Mouse (Mus musculus) layer of hippocampus, postnatal 25 days (tissue): ENCODE results near the gene Nanos3. TPM values are rescaled to one million over a fixed set of nuclear protein-coding genes. Genes with fewer than 3 reads are reported as not detected.

Source experiments
- DNase-seq, 2 experiments: peaks; one replicate each; pipeline ENCODE4 v3.0.0; 2022; ENCODE audit warnings: mixed read lengths in 2 of 2, low spot score in 1 of 2; ENCODE audit errors: extremely low spot score in 1 of 2
- total RNA-seq, 2 experiments: library from RNA; stranded (reverse); gene quantifications; 2 replicates each; pipeline ENCODE4 v1.2.3; 2021

The Nanos3 gene
- total RNA-seq, 2 experiments from 2014 or later: 2.6 to 3.0 TPM

DNA sequence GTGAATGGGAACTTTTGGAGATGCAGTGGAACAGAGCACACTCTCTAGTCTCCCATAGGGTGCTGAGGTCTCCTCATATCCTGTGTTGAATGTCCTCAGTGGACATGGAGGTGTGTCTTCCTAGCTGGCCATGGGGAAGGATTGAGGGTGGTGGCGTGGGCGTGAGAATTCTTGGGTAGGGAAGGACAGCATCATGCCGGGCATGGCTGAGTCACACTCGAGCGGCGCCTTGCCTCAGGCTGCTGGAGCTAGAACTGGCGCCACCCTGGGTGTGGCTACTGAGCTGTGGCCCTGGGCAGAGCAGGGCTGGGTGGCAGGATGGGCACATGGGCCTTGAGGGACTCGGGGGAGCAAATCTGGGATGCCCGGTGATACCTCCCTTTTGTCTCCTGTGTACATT lies 17.4 kb upstream of the Nanos3 start:
- DNase-seq: no peak

DNA sequence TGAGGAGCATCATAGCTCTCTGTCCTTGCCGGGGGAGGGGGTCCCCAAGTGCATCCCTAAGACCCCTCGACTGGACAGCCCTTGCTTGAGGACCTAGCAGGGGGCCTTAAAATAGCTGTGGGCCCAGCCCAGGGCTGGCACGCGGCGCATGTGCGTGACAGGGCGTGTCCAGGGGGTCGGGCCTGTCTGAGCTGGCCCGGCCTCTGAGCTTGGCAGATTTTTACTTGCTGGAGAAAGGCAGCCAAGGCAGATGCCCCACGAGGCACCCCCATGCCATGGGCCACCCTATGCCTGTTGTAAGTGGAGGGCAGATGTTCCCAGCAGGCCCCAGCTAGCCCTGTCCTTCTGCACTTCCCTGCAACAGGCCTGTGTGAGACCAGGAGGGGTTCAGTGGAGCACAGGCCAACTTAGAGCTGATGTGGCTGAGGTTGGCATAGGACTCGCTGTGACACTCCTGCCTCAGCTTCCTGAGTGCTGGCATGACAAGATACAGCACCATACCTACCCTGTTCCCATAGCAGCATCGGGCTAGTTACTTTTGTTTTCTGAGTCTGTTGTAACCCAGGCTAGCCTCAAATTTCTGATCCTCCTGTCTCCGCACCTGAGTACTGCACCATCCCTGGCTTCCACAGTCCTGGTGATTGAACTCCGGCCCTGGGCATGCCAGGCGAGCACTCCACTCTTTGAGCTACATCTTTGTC lies 16.7 kb upstream of the Nanos3 start:
- DNase-seq: no peak

DNA sequence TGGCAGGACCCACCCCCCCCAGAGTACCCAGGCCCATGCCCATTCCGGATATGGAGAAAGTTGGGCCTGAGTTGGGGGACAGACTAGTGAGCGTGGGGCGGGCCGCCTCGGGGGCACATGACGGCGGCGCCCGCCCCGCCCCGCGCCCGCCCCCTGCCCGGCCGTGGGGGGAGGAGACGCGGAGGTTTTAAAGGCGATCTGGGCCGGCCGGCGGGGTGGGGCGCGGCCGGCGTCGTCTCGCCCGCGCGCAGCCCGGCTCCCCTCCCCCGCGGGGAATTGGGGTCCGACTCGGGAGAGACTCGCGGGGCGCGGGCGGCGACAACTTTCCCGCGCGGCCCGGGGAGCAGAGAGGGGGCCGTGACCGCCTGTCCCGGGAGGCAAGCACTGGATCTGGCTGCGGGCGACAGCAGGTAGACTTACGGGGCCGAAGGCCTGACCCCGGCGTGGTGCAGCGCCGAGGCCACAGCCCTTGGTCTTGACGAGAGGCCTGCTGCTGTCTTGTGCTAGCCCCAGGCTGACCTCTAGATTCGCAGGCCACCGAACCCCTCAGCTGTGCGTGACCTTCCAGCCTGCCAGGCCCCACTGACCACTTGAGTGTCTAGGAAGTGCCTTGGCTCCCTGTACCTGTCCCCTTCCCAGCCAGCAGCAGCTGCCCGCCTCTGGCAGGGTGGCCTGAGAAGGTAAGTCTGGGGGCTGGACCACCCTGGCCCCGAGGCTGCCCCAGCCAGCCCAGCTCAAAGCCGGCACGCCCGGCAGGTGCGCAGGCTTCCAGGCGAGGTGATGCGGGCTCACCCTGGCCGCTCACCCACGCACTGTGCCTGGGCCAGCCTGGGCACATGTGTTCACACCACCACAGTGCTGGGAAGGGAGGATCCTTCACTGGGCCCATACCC lies 15.9 kb upstream of the Nanos3 start:
- DNase-seq: no peak

DNA sequence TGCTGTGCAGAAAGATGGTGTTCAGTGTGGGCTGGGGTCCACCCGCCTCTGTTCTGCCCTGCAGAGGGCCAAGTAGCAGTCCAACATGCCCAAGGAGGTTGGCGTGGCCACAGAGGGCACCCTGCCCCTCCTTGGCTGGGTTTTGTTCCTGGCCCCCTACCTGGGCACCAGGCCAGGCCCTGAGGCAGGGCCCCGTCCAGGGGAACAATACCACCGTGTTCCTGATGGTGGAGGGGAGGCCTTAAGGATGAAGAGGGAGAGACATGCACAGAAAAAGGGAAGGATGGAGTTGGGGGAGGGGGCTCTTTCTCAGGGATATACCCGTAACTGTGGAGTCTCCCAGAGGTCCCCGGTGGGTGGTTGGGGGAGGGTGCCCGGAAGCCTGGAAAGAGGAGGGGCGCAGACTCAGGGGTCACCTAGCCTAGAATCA lies 15.1 kb upstream of the Nanos3 start:
- no peak for DNase-seq

DNA sequence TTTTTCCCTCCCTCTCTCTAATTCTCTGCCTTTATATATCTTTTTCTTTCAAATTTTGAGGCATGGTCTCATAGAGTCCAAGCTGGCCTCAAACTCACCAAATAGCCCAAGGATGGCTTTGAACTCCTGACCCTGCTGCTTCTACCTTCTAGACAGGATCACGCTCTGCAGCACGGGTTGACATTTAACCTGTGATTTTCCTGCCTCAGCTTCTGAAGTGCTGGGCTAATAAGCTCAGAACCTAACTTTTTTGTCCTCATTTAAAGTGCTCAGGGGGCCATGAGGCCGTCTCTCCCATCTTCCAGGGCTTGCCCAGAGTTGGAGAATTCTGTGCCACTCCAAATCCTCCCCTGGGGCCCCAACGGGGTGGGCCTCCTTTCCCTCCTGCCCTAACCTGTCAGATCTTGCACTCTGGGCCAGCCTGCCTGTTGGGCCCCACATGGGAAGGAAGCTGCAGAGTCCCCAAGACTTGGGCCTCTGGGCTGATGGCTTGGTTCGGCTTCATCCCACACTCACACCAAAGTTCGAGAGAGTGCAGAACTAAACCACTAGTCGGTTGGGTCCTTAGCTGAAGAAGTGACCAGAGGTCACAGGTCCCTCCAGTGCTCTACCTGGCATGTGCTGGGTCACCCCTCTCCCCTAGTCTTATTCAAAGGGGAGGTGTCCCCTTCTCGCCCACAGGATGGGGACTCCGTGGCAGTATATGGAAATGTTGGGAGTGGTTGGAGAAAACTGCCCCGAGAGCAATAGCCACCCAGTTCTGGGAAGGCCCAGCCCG lies 14.5 kb upstream of the Nanos3 start:
- no peak for DNase-seq

DNA sequence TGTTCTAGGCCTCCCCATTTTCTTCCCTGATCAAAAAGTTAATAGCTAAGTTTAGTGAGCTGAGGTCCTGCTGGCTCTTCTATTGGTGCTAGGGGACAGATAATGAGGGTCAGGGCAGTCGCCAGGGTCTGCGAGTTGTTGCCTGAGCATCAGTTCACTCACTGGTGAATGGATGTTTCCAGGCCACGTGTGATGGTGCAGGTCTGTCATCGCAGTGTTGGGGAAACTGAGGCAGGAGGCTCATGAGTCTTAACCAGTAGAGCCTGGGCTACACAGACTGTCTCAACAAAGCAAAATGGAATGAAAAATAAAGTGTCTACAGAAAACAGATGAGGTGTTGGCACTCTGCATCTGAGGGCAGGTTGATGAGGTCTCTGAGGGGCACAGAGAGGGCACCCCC lies 13.9 kb upstream of the Nanos3 start:
- no peak for DNase-seq

DNA sequence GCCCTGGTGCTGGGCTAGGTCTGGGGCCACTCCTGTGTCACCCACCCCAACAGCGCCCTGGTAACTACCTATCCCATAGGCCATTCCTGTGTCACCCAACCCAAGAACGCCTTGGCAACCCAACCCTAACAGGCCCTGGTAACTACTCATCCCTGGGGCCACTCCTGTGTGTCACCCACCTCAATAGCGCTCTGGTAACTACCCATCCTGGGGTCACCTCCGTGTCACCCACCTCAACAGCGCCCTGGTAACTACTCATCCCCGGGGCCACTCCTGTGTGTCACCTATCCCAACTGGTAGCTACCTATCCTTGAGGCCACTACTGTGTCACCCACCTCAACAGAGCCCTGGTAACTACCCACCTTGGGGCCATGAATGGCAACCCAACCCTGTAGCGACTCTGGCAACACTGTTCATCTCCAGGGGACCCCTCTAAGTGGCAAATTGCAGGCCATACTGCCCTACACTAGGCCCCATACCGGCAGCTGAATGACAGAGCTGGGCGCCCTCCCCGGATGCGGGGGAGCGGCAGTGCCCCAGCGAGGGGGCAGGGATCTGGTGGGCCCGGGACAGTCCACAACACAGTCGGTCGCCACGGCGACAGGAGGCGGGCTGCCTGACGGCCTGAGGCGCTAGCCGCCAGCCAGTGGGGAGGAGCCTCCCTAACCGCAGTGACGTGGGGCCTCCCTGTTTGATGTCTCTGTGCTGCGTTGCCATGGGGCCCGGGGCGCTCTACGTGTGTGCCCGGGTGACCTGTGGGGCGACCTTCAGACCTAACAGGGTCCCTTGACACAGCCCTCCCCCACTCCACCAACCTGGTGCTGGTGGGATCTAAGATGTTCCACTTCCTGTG lies 13.1 kb upstream of the Nanos3 start:
- peak in 1 of 2 experiments; percentile 62 for DNase-seq

DNA sequence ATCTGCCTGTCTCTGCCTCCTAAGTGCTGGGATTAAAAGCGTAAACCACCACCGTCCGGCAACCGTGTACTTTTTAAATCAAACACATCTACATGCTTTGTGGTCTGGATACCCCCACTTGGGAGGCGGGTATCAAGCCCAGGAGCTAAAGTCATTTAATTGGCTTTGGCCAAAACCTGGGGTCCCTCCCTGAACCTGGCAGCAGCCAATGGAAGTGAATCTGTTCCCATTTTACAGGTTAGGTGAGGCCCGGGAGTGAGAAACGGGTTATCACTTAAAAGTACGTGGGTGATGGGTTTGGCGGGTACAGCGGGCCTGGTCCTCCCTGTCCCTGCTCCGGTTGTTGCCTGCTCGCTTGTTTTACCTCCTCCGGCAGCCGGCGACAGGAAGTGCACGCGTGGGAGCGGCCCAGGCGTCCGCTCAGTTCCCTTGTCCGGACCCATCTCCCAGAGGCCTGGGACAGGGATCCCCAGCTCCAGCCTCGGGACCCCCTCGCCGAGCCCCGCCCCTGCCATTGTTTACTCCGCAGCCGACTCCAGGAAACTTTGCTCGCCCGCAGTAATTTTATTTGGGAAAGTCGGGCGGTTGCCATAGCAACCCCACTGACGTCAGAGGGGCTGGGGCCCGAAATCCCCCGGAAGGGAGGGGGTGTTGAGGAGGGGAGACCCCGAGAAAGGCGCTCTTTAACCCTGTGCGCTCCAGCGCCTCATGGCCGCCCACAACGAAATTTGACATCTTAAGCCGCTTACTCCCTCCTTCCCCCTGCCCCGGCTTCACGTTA lies 12.3 kb upstream of the Nanos3 start:
- peak; percentile 65 to 70 for DNase-seq

DNA sequence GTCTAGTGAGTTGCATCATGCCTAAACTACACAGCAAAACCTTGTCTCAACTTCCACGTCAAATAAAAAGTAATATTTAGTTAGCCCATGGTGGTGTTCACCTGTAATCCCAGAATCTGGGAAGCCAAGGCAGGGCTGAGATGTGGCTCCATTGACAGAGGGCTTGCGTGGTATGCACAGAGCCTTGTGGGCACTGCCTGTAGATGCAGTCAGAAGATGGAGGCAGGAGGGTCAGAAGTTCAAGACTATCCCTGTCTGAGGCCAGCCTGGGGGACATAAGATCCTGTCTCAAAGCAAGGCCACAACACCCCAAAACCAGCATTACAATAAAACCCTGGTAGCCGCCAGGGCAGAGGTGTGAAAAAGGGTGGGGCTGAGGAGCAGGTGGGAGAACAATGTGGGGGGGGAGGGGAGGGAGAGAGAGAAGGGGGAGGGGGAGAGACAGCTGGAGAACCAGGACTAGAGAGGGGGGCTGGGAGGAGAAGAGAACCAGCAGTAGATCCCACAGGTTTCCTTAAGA lies 9.3 kb upstream of the Nanos3 start:
- DNase-seq: no peak

DNA sequence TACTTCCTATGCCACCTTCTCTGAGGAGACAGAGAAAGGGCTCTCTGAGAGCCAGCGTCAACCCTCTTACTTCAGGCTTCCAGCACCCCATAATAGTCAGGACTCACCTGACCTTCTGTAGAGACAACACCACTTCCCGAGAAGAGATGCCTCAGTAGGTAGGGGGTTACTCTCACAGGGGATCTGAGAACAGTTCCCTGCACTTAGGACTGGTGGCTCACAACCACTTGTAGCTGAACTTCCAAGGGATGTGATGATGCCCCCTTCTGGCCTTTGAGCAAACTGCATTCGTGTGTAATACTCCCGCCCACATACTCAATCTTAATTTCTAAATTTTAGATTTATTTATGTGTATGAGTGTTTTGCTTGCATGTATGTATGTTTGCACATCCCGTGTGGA lies 8.5 kb upstream of the Nanos3 start:
- no peak for DNase-seq

DNA sequence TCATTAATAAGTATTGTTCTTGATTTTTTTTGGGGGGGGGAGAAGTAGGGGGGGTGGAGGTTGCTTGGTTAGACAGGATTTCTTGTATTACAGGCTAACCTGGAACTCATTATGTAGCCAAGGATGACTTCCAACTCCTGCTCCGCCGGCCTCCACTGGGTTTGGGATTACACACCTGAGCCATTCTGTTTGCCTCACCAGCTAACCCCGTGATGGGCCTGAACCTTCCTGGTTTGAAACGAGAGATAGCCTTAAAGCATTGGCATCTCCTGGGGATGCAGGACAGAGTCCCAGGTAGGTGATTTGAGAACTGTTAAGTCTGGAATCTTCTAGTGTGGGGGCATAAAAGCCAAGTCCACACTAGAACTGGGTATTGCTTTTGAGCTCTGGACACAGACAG lies 8.1 kb upstream of the Nanos3 start:
- DNase-seq: no peak

DNA sequence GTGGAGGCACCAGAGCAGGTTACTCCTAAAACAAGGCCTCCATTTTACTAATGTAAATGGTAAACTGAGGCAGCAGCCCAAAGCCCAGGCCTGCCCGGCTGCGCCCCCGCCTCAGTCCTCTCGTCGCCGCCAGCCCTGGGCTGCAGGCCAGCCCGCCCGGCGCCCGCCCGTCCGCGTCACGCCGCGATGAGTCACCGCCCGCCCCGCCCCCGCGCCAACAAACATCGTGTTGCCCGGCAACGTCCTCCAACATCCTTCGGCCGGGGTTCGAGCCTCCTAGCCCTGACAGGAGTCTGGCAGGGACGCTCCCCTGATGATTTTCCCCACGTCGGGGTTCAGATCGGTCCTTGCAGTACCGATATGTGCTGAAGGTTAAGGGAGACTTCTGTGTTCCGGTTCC lies 7.5 kb upstream of the Nanos3 start:
- DNase-seq: peak in 1 of 2 experiments; percentile 67

DNA sequence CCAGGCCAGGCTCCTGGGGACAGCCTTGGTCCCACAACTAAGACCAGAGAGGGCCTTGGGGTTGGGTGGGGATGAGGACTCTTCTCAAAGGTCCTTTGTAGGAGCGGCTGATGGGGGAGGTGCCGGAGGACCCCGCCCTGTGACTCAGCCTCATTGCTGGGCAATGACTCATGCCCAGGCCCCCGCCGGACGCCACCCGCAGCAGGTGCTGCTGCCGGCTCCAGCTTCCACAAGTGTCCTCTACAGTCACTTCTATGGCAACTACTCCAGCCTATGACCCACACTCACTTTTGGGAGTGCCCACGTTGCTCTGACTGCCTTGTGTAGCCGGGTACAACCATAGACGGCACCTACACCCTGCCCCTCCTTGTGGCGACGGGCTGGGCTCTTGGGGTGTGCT lies 7.0 kb upstream of the Nanos3 start:
- DNase-seq: no peak

DNA sequence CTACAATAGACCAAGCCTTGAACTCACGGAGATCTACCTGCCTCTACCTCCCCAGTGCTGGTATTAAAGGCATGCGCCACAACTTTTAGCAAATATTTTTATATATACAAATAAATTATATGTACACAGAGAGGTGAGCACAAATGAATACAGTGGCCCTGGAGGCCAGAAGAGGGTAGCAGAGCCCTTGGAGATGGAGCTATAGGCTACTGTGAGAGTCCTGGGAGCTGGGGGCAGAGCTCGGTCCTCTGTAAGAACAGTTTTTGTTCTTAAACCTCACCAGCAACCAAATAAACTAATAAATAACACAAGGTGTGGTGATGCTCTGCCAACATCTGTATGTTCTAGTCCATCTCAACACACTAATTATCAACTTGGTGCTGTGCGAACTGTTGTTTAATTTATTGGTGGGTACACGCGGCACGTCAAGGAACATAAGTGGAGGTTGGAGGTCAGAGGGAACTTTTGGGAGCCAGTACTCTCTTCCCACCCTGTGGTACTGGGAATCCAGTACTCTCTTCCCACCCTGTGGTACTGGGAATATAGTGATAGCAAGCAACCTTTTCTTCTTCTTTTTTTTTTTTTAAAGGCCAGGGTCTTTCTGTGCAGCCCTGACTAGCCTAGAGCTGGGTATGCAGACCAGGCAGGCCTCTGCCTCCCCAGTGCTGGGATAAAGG lies 5.3 kb upstream of the Nanos3 start:
- DNase-seq: no peak

DNA sequence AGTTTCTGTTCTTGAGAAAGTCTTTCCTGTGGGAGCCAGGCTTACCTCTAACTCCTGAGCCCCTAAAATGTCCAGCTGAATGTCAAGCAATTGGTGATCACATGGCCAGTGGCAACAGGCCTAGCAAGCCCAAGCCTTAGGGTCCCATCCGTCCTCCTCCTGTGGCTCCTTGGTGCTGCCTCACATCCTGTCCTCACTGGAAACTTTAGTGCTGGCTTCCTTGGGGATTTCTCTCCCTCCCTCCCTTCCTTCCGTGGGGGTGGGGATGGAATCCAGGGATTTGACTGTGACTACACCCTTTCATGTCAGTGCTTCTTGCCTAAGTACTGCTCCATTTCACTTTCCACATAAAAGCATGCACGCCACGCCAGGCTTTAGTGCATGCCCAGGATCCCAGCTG lies 4.6 kb upstream of the Nanos3 start:
- DNase-seq: no peak

DNA sequence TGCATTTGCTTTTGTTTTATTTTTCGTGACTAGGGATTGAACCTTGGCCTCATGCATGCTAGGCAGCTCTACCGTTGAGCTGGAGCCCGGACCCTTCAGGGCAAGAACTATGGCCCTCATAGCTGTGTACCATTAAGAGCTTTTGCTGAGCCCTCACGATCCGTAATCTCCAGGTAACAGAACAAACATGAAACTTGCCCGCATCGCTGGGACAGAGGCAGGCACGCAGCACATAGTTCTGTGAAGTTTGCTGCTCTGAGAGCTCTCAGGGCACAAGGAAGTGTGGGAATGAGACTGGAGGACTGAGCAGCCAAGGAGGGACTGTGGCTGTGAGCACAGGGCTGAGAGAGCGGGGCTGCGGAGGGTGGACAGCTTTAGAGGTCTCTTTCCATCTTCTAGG lies 3.7 kb upstream of the Nanos3 start:
- no peak for DNase-seq

DNA sequence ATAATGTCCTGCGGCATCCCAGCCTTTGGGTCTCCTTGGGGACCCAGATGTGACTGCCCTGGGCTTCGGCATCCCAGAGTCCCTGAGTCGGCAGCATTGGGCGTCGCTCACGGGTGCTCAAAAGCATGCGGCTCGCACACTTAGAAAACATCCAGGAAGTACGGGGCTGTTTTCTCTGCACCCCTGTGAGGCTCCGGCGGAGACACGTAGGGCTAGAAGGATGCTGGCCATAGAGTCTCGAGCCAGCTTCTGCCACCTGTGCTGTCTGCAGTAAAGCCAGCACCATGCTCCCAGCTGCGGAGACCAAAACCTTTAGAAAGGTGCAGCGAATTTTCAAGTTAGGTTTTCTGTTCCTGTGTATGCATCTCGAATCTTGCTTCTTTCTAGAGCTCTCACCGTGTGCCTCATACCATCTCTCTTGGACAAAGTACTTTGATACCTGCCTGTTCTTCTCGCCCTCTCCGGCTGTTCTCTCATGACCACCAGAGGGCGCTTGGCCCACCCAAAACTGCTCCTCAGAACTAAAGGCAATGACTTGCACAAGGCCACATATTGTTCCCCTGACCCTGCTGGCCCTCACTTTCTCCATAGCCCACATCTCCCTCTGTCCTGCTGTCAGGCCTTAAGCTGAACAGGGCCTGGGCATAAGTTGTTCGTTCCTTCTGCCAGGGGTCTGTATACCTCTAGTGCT lies 2.2 kb upstream of the Nanos3 start:
- no peak for DNase-seq

DNA sequence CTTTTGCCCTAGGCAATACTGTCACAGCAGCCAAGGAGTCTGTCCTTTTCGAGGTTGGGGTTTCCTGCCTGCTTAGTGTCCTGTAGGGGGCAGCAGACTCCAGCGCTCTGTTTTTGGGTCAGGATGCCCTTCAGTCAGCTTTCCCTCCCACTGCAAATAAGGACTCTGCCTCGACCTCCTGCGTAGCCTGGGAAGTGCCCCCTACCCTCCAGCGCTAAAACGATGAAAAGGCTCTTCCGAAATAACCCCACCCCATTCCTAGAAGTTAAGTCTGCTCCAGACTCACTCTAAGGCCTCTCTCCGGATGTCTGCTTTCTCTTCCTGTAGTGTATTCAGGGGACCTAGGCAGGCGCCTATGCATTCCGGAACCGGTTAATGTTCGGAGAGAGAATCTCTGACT lies 1.5 kb upstream of the Nanos3 start:
- peak in 1 of 2 experiments; percentile 70 for DNase-seq
